Mouse (Mus musculus) spleen, adult 10 weeks (tissue): Measurements from ENCODE around the gene Pigo. TPM values are rescaled to one million over a fixed set of nuclear protein-coding genes. Genes with fewer than 3 reads are reported as not detected.

Source experiments
- polyA plus RNA-seq: library from polyadenylated mRNA; stranded (reverse); fragments of 350-450 nt; fragmentation: Illumina TruSeq; extraction: RNeasy Lipid Tissue Mini Kit (QIAGEN cat#74804); gene quantifications from one replicate; pipeline ENCODE4 v1.2.3, GENCODE M21; 2015; ENCODE audit warnings: low replicate concordance; ENCODE audit not compliant: insufficient read depth

Pigo gene
- 12.9 TPM for polyA plus RNA-seq

GRCm38 (mm10) chr4:43025084-43025960 is at the start of gene Pigo:
Gene Pigo, minus strand, starts transcription at chr4:43025819.

GRCm38 (mm10) chr4:43058753-43059654 is 33.4 kb upstream of the Pigo start, which contains the start of gene Unc13b:
Gene Unc13b, plus strand, starts transcription at chr4:43058953.

GRCm38 (mm10) chr4:43045659-43046302 is 20.2 kb upstream of the Pigo start, which contains the start of gene Fam214b:
Gene Fam214b, minus strand, starts transcription at chr4:43046220.

GRCm38 (mm10) chr4:43031237-43031995 is 5.8 kb upstream of the Pigo start, which contains the start of gene Stoml2:
Gene Stoml2, minus strand, starts transcription at chr4:43031710.

GRCm38 (mm10) chr4:43010161-43011038 is 15.2 kb downstream of the Pigo start, which contains the start of gene Fancg:
Gene Fancg, minus strand, starts transcription at chr4:43010506.

GRCm38 (mm10) chr4:43000141-43000986 is 25.3 kb downstream of the Pigo start, which contains the start of gene Vcp:
Gene Vcp, minus strand, starts transcription at chr4:43000507.

GRCm38 (mm10) chr4:42969304-42969703 is 56.3 kb downstream of the Pigo start, which contains the start of gene 1700022I11Rik:
Gene 1700022I11Rik, plus strand, starts transcription at chr4:42969604.

Other genes with a start within 250 kb of the Pigo start
- 0.07 TPM for gene Fam205a1, start 171.9 kb downstream of the Pigo start, polyA plus RNA-seq
- not detected for gene Gm12394, start 169.0 kb downstream of the Pigo start, polyA plus RNA-seq
- not detected for gene Fam205c, start 151.6 kb downstream of the Pigo start, polyA plus RNA-seq
- 2.0 TPM for gene Phf24, start 109.2 kb downstream of the Pigo start, polyA plus RNA-seq
- 12.7 TPM for gene Dnajb5, start 76.0 kb downstream of the Pigo start, polyA plus RNA-seq
- gene 1700022I11Rik, start 56.2 kb downstream of the Pigo start, polyA plus RNA-seq: not detected
- 241 TPM for gene Vcp, start 25.3 kb downstream of the Pigo start, polyA plus RNA-seq
- 21.5 TPM for gene Fancg, start 15.3 kb downstream of the Pigo start, polyA plus RNA-seq
- gene Stoml2, start 5.9 kb upstream of the Pigo start, polyA plus RNA-seq: 64.6 TPM
- gene Fam214b, start 20.4 kb upstream of the Pigo start, polyA plus RNA-seq: 15.0 TPM
- gene Unc13b, start 33.1 kb upstream of the Pigo start, polyA plus RNA-seq: 1.6 TPM
- gene Atp8b5, start 241.3 kb upstream of the Pigo start, polyA plus RNA-seq: 0.19 TPM